Mouse (Mus musculus) liver (tissue): ENCODE measurements around the gene Pard3b.
A peak's percentile ranks its signal among the peaks of the same experiment; 100 is the strongest.

Source experiments
- DNase-seq: peaks from one replicate; pipeline ENCODE4 v3.0.0-alpha.2; 2020; ENCODE audit warnings: mixed read lengths

The Pard3b gene

GRCm38 (mm10) chr1:61756771-61757170, 118.1 kb downstream of the Pard3b start:
- no peak for DNase-seq

GRCm38 (mm10) chr1:61771213-61771612, 132.6 kb downstream of the Pard3b start:
- peak; percentile 54 for DNase-seq

GRCm38 (mm10) chr1:61778731-61779130, 140.1 kb downstream of the Pard3b start:
- DNase-seq, result no peak

- no peak for DNase-seq
Measured at GRCm38 (mm10) chr1:61779906-61780305, 141.3 kb downstream of the Pard3b start.

GRCm38 (mm10) chr1:61796296-61796695, 157.7 kb downstream of the Pard3b start:
- DNase-seq, result no peak

GRCm38 (mm10) chr1:61820213-61820612, 181.6 kb downstream of the Pard3b start:
- no peak for DNase-seq

- no peak for DNase-seq
Measured at GRCm38 (mm10) chr1:61825560-61826191, 187.1 kb downstream of the Pard3b start.

- DNase-seq, result no peak
Measured at GRCm38 (mm10) chr1:61837006-61837544, 198.5 kb downstream of the Pard3b start.

- no peak for DNase-seq
Measured at GRCm38 (mm10) chr1:61846606-61847005, 208.0 kb downstream of the Pard3b start.

- DNase-seq, result no peak
Measured at GRCm38 (mm10) chr1:61849029-61849714, 210.5 kb downstream of the Pard3b start.

GRCm38 (mm10) chr1:61850471-61850870, 211.8 kb downstream of the Pard3b start:
- DNase-seq, result no peak

- no peak for DNase-seq
Measured at GRCm38 (mm10) chr1:61851176-61851575, 212.6 kb downstream of the Pard3b start.

- no peak for DNase-seq
Measured at GRCm38 (mm10) chr1:61867286-61868082, 228.9 kb downstream of the Pard3b start.

- no peak for DNase-seq
Measured at GRCm38 (mm10) chr1:61874875-61875274, 236.3 kb downstream of the Pard3b start.

GRCm38 (mm10) chr1:61879706-61880470, 241.3 kb downstream of the Pard3b start:
- DNase-seq, result no peak

- DNase-seq, result no peak
Measured at GRCm38 (mm10) chr1:61896048-61896447, 257.4 kb downstream of the Pard3b start.

- DNase-seq, result no peak
Measured at GRCm38 (mm10) chr1:61903271-61904007, 264.8 kb downstream of the Pard3b start.

GRCm38 (mm10) chr1:61904036-61904435, 265.4 kb downstream of the Pard3b start:
- no peak for DNase-seq

- no peak for DNase-seq
Measured at GRCm38 (mm10) chr1:61912931-61913330, 274.3 kb downstream of the Pard3b start.

GRCm38 (mm10) chr1:61924958-61925357, 286.3 kb downstream of the Pard3b start:
- no peak for DNase-seq

GRCm38 (mm10) chr1:61925541-61925940, 286.9 kb downstream of the Pard3b start:
- no peak for DNase-seq
